Mouse (Mus musculus) spleen, adult 2 months (tissue): ENCODE measurements around the gene Metap1. TPM values are rescaled to one million over a fixed set of nuclear protein-coding genes. Genes with fewer than 3 reads are reported as not detected.

Experiments
- DNase-seq, 2 experiments: peaks; one replicate each; pipeline versions ENCODE4 v3.0.0 to v3.0.0-alpha.2; 2012 to 2021; ENCODE audit warnings: low spot score in 2 of 2, low read depth in 1 of 2
- H3K27ac ChIP-seq: fragments of 200-500 bp; 2 replicates; pipeline ENCODE4 v1.5.1; 2012; ENCODE audit warnings: low read length, inconsistent platforms; ENCODE audit not compliant: insufficient read depth
- H3K27me3 ChIP-seq: fragments of 200-500 bp; 2 replicates; pipeline ENCODE4 v1.6.1; 2012; ENCODE audit warnings: mild to moderate bottlenecking, moderate library complexity, low read length, inconsistent platforms; ENCODE audit not compliant: control insufficient read depth, insufficient read depth
- H3K36me3 ChIP-seq: fragments of 200-500 bp; 2 replicates; pipeline ENCODE4 v1.6.1; 2012; ENCODE audit warnings: mild to moderate bottlenecking, low read length, inconsistent platforms; ENCODE audit not compliant: control insufficient read depth, insufficient read depth
- H3K4me1 ChIP-seq: fragments of 200-500 bp; 2 replicates; pipeline ENCODE4 v1.6.1; 2011; ENCODE audit warnings: inconsistent platforms; ENCODE audit not compliant: control insufficient read depth, insufficient read depth, insufficient read length
- H3K4me3 ChIP-seq: fragments of 200-500 bp; 2 replicates; pipeline ENCODE4 v1.5.1; 2011; ENCODE audit warnings: mild to moderate bottlenecking, inconsistent platforms; ENCODE audit not compliant: insufficient read depth, insufficient read length; ENCODE audit errors: extremely low read depth
- CTCF ChIP-seq: fragments of 200-500 bp; IDR thresholded peaks from 2 replicates; pipeline ENCODE4 v1.5.1; 2011; ENCODE audit warnings: mild to moderate bottlenecking, inconsistent platforms; ENCODE audit not compliant: insufficient read depth, insufficient read length, insufficient replicate concordance; ENCODE audit errors: extremely low read depth
- POLR2A ChIP-seq: fragments of 200-500 bp; IDR thresholded peaks from 2 replicates; pipeline ENCODE4 v1.6.1; 2011; ENCODE audit warnings: low read depth, low read length, inconsistent platforms
- WGBS: fragments of 180-500 bp; shearing (Covaris S2); methylation state at CpG from one replicate; pipeline ENCODE4 v1.1.7; 2018; 5-methylcytosine and 5-hydroxymethylcytosine counted together
- polyA plus RNA-seq: library from polyadenylated mRNA; depleted of rRNA; stranded (reverse); fragments of >200 nt; gene quantifications from 2 replicates; pipeline ENCODE4 v1.2.3, GENCODE M21; 2012; rRNA removed

Metap1 gene
- polyA plus RNA-seq, 1 experiment: 8.5 TPM

GRCm38 (mm10) chr3:138415121-138415690 lies 74.1 kb downstream of the Metap1 start, which contains the start of gene Adh4:
TSS of gene Adh4 (plus strand) at chr3:138415466.
- no peak within 1 kb of the TSS for H3K27ac ChIP-seq
- 88% methylated on average over 6 of the region's 6 CpGs for WGBS
- no peak for DNase-seq

GRCm38 (mm10) chr3:138410211-138410610 lies 79.1 kb downstream of the Metap1 start:
- Histone ChIP-seq H3K4me3 (no peak overlapping the region), H3K27ac (no peak overlapping the region), H3K4me1 (no peaks in the 10 kb centered on the region), H3K36me3 (no peaks in the 10 kb centered on the region), H3K27me3 (no peaks in the 10 kb centered on the region)
- TF ChIP-seq CTCF: no peak
- no peak for TF ChIP-seq POLR2A
- no peak for DNase-seq
- WGBS: 82% methylated on average over 3 of the region's 3 CpGs

More at GRCm38 (mm10) chr3:138415121-138415690, 74.1 kb downstream of the Metap1 start, which contains the start of gene Adh4:
- Histone ChIP-seq H3K27me3 (no peaks in the 10 kb centered on the region), H3K4me1 (no peaks in the 10 kb centered on the region), H3K36me3 (no peaks in the 10 kb centered on the region), H3K4me3 (no peak within 1 kb of the TSS)
- TF ChIP-seq POLR2A: no peak
- no peak for TF ChIP-seq CTCF

- TF ChIP-seq CTCF (no peak), POLR2A (no peak)
Measured at GRCm38 (mm10) chr3:138409585-138409984, 79.7 kb downstream of the Metap1 start.

More at GRCm38 (mm10) chr3:138409585-138409984, 79.7 kb downstream of the Metap1 start:
- 89% methylated on average over 1 of the region's 1 CpGs for WGBS
- no peak overlapping the region for H3K27ac ChIP-seq
- H3K4me3 ChIP-seq: no peak overlapping the region
- no peak for DNase-seq
- no peaks in the 10 kb centered on the region for H3K36me3 ChIP-seq
- no peaks in the 10 kb centered on the region for H3K4me1 ChIP-seq
- H3K27me3 ChIP-seq: no peaks in the 10 kb centered on the region

Other genes starting within 250 kb of the Metap1 start
- gene Adh1, start 228.5 kb downstream of the Metap1 start, polyA plus RNA-seq: 1.8 and 1.9 TPM in 2 replicates
- gene Adh6a, start 176.2 kb downstream of the Metap1 start, polyA plus RNA-seq: not detected in 2 replicates
- not detected in 2 replicates for gene Adh6b, start 147.7 kb downstream of the Metap1 start, polyA plus RNA-seq
- gene Adh4, start 74.0 kb downstream of the Metap1 start, polyA plus RNA-seq: not detected in 2 replicates
- gene Adh5, start 46.4 kb downstream of the Metap1 start, polyA plus RNA-seq: 15.1 and 15.4 TPM in 2 replicates
- 5.3 and 7.7 TPM in 2 replicates for gene Eif4e, start 36.7 kb upstream of the Metap1 start, polyA plus RNA-seq